Mouse (Mus musculus) induced T-regulatory cell, adult 2 months (primary cell): ENCODE results near the gene Tmem50b.
A peak's percentile ranks its signal among the peaks of the same experiment; 100 is the strongest.
"Not testable (repeated sequence)": the region's sequence is repeated elsewhere in the genome, so short reads cannot be mapped to it uniquely, and the experiment has no call there.

Source experiments
- DNase-seq: peaks from one replicate; pipeline ENCODE4 v3.0.0-alpha.2; 2012; ENCODE audit warnings: low read depth

Gene Tmem50b

GRCm38 (mm10) chr16:91597672-91598010, at the start of gene Tmem50b:
Gene Tmem50b (minus strand): TSS chr16:91597800.
- DNase-seq = peak; percentile 99

GRCm38 (mm10) chr16:91646681-91647419, 49.2 kb upstream of the Tmem50b start, which contains the start of gene Gart:
Gene Gart (minus strand): TSS chr16:91646952.
- DNase-seq = peak; percentile 94

GRCm38 (mm10) chr16:91645995-91646602, 48.5 kb upstream of the Tmem50b start:
- peak; percentile 86 for DNase-seq

- DNase-seq = not testable (repeated sequence)
Observed at GRCm38 (mm10) chr16:91645420-91645819, 47.8 kb upstream of the Tmem50b start.

GRCm38 (mm10) chr16:91644901-91645300, 47.3 kb upstream of the Tmem50b start:
- peak; percentile 43 for DNase-seq

- no peak for DNase-seq
Observed at GRCm38 (mm10) chr16:91640171-91640570, 42.6 kb upstream of the Tmem50b start.

- no peak for DNase-seq
Observed at GRCm38 (mm10) chr16:91639636-91640035, 42.0 kb upstream of the Tmem50b start.

- DNase-seq = no peak
Observed at GRCm38 (mm10) chr16:91639161-91639560, 41.6 kb upstream of the Tmem50b start.

- DNase-seq = no peak
Observed at GRCm38 (mm10) chr16:91633641-91634040, 36.0 kb upstream of the Tmem50b start.

- DNase-seq = no peak
Observed at GRCm38 (mm10) chr16:91632940-91633339, 35.3 kb upstream of the Tmem50b start.

GRCm38 (mm10) chr16:91632439-91632838, 34.8 kb upstream of the Tmem50b start:
- no peak for DNase-seq

GRCm38 (mm10) chr16:91630584-91630983, 33.0 kb upstream of the Tmem50b start:
- DNase-seq = no peak

GRCm38 (mm10) chr16:91629749-91630148, 32.1 kb upstream of the Tmem50b start:
- no peak for DNase-seq

GRCm38 (mm10) chr16:91628673-91629072, 31.1 kb upstream of the Tmem50b start:
- DNase-seq = no peak

GRCm38 (mm10) chr16:91627831-91628230, 30.2 kb upstream of the Tmem50b start:
- no peak for DNase-seq

- no peak for DNase-seq
Observed at GRCm38 (mm10) chr16:91623074-91623473, 25.5 kb upstream of the Tmem50b start.

GRCm38 (mm10) chr16:91620991-91621390, 23.4 kb upstream of the Tmem50b start:
- DNase-seq = no peak

GRCm38 (mm10) chr16:91620185-91620584, 22.6 kb upstream of the Tmem50b start:
- no peak for DNase-seq

GRCm38 (mm10) chr16:91618511-91619501, 21.2 kb upstream of the Tmem50b start, which contains the start of gene Dnajc28:
Gene Dnajc28 (minus strand): TSS chr16:91619026.
- DNase-seq = peak; percentile 86

- no peak for DNase-seq
Observed at GRCm38 (mm10) chr16:91614552-91614951, 17.0 kb upstream of the Tmem50b start.

- no peak for DNase-seq
Observed at GRCm38 (mm10) chr16:91612525-91612924, 14.9 kb upstream of the Tmem50b start.

- DNase-seq = peak; percentile 25
Observed at GRCm38 (mm10) chr16:91611248-91611647, 13.6 kb upstream of the Tmem50b start.
